Mouse (Mus musculus): ENCODE results near the gene Rpl15.
A peak's percentile ranks its signal among the peaks of the same experiment; 100 is the strongest.

The Rpl15 gene

DNA sequence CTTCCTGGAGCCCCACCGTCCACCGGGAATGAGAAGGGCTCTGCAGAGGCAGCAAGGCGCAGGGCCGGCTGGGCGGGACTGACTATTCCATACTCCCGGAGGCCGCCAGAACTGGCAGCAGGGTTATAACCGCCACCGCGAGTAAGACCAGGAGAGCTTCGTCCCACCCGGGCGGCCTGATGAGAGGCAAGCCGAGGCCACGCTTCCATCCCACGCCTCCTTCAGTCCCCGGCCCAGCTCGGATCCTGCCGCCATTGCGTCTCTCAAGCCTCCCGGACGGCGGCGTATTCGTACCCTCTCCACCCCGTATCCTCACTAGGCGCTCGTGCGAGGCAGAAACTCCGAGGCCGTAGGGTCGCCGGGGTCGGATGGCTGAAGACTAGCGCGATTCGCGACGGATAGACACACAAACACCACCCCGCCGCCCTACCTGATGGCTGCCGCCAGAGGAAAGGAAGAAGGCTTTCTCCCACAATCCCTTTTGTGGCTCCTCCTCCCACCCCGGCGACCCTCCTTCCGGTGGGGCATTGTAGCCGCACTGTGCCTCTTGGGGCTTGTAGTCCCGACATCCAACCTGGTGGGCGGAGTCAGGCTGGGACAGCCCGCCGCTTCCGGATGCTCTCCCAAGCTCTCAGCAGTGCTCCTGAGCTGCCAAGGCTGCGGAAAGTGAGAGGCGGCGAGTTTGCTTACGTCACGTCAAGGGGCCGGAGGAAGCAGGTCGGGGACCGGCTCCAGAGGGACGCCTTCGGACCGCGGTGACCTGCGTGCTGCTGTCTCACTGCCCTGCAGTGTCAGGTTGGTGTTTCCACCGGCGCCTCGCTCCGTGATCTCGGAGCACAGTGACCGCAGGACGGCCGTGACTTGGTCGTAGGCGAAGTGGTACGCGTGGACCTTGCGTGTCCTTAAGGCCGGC lies at the start of gene Rpl15, which contains the start of gene Nkiras1:
Rpl15 (minus strand) TSS at position 863 of the 913 bp plus-strand sequence.
Nkiras1 (plus strand) TSS at position 608 of the 913 bp plus-strand sequence.
- DNase-seq (ENCODE audit: low read depth, low spot score): peak; percentile 99

DNA sequence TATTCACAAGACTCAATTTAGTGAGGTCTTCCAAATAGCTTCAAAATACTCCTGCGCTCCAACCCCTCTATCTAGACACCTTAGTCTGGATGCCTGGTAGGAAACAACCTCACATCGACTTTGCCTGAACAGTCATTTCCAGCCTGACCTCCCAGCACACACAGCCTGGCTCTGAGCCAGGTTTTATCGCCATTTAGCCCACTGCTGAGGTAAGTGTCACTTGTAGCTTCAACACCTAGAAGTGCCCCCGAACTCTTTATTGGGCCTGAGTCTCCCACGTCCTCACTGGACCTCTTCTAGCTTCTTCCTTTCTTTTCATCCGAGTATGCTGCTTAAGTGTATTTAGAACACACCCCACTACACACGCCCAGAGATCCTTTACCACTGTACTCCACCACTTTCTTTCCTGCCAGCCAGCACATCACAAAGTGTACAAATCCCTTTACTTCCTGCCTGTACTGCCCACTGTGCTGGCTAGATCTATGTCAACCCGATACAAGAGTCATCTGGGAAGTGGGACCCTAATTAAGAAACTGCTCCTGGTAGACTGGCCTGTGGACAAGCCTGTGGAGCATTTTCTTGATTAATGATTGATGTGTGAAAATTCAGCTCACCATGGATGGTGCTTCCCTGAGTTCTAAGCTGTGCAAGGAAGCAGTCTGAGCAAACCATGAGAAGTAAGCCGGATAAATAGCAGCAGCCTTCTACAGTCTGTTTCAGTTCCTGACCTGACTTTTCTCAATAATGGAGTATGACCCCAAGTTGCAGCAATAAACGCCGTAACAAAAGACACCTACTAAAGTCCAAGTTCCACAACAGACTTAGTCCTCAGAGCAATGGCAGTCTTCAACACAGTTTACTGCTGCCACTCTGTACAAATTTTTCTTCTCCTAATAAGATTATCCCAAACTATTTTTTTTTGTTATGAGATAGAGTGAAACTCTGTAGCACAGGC lies 46.5 kb upstream of the Rpl15 start:
- no peak for DNase-seq (ENCODE audit: low read depth, low spot score)

DNA sequence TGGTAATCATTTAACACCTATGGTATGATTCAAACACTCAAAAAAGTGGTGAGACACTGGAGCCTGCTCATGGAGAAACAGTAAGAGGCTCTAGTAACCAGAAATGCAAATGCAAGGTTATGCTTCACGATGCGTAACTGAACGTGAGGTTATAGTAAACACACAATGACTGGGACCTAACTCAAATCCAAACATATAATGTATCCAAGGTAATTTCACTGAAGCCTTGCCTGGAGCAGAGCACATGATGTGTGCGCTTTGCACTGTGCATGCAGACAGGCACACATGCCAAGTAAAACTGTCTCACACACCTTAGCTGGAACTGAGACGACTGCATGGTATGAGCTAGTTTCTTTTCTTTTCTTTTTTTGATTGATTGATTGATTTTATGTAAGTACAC lies 33.0 kb upstream of the Rpl15 start:
- no peak for DNase-seq (ENCODE audit: low read depth, low spot score)

DNA sequence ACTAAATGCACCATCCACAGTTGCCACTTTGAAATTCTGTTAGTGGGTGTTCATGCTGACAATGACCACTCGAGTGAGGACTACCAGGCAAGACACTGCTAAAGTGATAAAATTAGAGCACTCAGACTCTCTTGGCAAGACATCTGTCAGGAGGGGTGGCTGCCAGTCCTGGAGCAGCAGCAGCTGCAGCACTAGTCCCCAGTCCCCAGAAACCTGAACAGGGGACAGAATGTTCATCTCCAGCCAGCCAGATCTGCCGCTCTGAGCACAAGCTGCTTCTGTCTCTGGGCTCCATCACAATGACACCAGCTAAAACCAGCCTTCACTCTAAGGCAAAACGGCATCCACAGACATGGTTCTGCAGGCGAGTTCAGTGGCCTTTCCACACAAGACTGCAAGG lies 32.1 kb upstream of the Rpl15 start:
- no peak for DNase-seq (ENCODE audit: low read depth, low spot score)

DNA sequence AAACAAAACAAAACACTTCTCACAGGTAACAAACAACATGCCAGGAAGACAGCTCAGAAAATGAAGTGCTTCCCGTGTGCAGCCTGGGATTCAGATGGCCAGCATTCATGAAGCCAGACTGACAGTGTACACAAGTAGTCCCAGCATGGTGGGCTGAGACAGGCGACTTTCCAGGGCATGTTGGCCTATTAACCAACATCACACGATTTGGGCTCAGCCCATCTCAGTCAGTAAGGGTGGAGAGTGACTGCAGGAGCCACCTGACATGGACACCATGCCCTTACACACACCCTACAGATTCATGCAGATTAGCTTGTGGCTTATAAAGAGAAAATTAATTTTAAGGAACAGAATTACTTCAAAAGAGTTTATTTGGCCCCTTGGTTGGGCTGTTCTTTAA lies 31.6 kb upstream of the Rpl15 start:
- no peak for DNase-seq (ENCODE audit: low read depth, low spot score)

DNA sequence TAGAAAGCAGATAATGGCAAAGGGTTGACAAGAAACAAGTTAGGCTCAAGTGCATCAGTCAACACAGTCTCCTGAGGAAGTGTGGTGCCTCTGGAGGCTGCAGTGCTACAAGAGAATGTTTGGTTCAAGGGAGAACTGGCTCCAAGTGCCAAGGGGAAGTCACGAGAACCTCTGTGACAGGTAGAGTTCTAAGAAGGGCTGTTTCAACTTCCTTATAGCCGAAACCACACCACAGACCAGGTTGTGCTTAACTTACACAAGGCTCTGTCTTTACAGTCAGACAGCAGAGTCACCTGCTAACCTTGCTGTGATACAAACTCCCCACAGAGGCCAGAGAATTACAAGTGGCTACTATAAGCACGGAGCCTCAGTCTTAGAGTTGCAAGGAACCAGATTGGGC lies 30.4 kb upstream of the Rpl15 start:
- no peak for DNase-seq (ENCODE audit: low read depth, low spot score)

DNA sequence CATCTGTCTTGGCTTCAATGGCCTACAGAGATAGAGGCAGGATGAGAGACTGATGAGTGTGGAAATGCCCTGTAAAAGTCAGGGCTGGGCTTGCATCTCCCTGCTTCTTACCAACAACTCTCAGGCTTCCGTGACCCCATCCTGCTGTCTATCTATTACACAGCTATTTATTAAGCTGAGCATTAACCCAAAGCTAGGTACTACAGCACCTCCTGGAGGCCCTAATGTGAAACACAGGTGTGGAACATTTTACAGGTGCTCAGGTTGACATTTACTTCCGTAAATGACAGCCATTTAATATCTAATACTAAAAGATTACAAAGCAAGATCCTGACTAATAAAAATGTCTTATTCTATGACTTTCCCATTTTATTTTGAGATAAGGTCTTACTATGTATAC lies 29.5 kb upstream of the Rpl15 start:
- DNase-seq (ENCODE audit: low read depth, low spot score): peak; percentile 32

DNA sequence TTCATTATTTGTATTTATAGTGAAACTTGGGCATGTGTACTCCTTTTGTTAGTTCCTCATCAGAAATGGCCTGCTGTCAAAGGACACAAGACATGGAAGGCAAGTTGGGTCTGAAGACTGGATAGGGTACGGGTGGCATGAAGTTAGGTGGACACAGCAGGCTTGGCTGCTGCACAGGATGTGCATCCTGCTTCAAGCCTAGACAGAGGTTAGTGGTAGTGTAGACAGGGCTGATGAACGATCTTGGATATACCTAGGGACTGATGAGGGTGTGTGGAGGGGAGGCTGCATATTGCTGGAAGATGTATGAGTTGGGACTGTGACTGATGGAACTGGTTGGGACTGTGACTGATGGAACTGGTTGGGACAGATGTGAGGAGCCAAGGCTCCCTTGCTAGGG lies 27.7 kb upstream of the Rpl15 start:
- DNase-seq (ENCODE audit: low read depth, low spot score): no peak

DNA sequence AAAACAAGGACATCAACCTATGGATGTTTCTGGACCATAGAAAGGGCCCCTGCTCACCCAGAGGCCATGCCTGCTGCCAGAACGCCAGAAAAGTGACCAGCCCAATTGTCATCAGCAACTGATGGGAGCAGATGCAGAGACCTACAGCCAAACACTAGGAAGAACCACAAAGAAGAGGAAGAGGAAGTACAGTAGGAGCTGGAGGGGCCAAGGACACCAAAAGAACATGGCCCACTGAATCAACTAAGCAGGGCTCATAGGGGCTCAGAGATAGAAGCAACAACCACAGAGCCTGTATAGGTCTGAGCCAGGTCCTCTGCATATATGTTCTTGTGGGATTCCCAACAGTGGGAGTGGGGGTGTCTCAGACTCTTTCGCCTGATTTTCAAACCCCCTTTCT lies 26.2 kb upstream of the Rpl15 start:
- DNase-seq (ENCODE audit: low read depth, low spot score): no peak

DNA sequence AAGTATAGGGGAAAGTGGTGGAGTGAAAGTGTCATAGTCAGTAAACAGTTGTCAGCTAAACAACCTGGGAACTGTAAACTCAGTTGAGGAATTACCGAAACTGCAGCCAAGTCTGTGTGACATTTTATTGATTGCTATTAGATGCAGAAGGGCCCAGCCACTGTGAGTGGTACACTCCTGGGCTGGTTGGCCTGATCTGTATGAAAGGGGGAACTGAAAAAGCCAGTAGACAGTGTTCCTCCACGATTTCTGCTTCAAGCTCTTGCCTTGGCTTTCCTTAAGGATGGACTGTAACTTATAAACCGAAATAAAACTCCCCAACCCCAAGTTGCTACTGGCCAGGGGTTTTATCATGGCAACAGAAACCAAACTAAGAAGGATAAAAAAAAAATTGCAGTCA lies 21.4 kb upstream of the Rpl15 start:
- no peak for DNase-seq (ENCODE audit: low read depth, low spot score)

DNA sequence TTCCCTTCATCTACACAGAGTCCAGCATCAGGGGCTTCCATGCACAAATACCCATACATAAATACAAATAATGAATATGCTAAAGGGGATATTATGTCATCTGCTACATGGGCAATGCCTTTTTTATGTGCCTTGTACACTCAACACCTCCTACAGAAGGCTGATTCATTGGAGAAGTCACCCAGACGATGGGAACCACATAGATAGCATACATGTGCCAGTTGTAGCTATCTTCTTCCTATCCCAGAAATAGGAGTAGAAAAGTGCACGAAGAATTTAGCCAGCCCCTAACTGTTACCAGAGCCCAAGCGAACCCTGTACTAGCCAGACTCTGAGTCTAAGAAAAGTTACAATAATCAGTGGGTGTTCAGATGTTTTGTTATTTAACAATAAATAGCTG lies 20.9 kb upstream of the Rpl15 start:
- no peak for DNase-seq (ENCODE audit: low read depth, low spot score)

DNA sequence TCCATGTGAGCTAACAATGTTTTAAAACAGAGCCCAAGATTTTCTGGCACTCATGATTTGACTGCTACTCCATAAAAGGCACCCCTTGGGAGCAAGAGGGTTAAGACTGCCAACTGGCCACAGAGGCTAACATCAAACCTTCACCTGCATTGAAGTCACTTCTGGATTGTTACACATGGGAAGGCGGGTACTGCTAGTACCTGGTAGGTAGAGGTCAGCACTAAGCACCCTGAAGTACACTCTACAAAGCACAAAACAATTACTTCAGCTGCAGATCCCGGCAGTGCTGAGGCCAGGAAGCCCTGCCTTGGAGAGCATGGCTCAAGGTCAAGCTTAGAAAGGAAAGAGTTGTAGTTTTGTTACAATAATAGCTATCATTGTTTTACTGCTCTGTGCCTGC lies 16.2 kb upstream of the Rpl15 start:
- DNase-seq (ENCODE audit: low read depth, low spot score): no peak

DNA sequence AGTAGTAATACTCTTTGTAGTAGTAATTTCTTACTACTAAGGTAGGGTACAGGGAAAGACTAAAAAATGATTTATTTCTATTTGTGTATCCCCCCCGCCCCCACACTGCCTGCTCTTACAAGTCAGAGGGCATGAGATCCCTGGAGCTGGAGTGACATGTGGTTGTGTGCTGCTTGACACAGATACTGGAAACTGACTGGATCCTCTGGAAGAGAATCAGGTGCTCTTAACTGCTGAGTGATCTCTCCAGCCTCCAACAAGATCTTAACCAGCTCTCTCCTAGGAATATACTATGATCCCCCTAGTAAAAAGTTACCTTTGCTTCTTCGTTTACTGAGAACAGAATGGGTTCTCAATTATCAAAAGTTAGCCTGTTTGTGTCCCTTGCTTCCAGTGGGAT lies 15.2 kb upstream of the Rpl15 start:
- no peak for DNase-seq (ENCODE audit: low read depth, low spot score)

DNA sequence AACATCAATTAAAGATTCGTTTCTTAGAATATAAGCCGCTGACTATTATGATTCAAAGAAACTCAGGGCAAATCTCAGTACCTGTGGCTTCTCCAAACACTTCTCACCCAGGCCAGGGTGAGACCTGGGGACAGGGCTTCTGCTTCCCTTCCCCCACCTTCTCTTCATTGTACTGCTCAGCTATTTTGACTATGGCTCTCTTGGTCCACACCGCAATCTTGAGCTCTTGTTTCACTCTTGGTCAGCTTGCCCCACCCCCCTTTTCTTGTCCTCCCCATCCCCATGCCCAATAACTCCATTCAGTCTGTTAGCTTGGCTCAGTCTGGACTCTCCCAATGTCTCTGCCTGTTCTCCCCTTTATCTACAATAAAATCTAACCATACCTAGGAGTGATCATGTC lies 14.3 kb upstream of the Rpl15 start:
- no peak for DNase-seq (ENCODE audit: low read depth, low spot score)

DNA sequence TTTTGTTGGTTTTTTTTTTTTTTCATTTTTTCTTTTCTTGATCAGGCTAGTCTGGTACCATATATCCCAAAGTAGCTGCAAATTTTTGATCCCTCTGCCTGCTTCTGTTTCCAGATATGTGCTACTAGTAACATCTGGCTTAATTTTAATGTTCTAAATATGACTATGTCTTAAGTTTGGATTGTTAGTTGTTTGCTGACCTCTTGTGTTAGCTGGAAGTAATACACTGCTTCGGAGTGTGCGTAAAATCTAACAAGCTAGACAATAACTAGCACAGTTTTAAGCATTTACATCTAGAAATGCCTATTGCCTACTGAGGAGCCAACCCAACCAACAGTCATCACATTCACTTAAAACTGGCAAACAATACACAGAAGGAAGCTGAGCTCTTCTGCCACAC lies 13.4 kb upstream of the Rpl15 start:
- DNase-seq (ENCODE audit: low read depth, low spot score): peak; percentile 20

DNA sequence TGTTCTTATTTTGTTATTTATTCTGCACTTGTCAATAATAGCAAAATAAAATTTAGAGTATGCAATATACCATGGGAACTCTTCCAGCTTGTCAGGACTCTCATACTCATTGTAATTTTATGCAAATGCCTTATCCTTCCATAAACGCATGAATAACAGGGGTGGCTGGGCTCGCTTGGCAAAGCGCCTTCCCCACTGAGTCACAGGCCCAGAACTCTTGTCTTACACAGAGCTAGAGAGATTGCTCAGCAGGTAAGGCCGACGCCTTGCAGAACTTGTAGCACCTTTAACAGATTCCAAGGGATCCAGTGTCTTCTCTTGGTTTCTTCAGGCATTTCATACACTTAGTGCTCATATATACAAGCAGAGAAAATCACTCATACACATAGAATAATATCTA lies 9.2 kb upstream of the Rpl15 start:
- no peak for DNase-seq (ENCODE audit: low read depth, low spot score)

DNA sequence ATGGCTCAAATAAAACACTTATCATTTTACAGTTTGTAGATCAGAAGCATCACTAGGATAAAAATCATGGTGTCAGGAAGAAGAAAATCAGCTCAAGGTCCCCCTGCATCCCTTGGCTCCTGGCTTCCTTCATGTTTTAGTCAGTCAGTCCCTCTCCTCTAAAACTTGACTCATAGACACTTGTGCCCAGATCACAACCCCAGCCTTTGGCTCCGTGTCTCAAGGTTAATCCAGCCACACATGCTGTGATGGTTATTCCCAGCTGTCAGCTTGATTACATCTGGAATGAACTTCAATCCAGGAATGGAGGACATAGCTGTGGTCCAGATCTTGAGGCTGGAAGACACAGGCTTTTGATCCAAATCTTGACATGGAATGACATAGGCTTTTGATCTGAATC lies 3.3 kb upstream of the Rpl15 start:
- DNase-seq (ENCODE audit: low read depth, low spot score): no peak

DNA sequence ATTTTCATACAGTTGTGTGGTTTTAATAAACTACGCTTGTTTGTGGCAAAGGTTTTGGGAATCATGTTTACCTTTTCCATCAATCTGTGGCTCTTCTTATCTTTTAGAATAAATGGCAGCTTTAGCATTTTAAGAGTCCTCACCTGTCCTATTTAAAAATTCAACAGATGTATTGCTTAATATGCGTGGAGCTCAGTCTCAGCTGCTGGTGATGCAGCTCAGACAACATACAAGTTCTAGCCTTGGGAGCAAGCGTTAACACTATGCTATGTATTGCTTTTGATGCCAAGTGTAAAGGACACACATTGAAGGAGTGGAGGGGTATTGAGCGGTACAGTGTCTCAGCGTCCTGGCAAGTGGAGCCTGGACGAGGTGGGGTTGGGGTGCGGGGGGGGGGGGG lies 475 bp upstream of the Rpl15 start:
- DNase-seq (ENCODE audit: low read depth, low spot score): no peak

DNA sequence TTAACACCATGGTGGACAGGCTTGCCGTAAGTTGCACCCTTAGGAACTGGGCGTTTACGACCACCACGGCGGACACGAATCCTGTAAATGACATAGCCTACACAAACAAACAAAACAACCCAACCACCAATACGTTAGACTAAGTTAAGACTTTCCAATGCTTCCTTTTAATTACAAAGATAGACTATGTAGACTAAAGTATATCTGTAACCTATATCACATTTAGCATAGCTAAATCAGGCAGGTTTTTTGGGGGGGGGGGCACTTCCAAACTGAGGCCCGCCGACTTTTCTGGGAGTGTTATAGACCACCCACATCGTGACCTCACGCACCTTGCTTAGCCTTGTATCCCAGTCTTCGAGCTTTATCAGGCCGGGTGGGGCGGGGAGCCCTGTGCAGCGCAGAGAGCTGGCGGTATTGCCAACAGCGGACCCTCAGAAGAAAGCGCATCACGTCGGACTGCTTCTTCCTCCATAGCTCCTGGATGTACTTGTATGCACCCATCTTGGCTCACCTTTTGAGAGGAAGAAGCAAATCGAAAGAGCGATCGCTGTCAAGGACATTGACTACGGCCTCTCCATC lies 1.2 kb downstream of the Rpl15 start:
- peak; percentile 59 for DNase-seq (ENCODE audit: low read depth, low spot score)

DNA sequence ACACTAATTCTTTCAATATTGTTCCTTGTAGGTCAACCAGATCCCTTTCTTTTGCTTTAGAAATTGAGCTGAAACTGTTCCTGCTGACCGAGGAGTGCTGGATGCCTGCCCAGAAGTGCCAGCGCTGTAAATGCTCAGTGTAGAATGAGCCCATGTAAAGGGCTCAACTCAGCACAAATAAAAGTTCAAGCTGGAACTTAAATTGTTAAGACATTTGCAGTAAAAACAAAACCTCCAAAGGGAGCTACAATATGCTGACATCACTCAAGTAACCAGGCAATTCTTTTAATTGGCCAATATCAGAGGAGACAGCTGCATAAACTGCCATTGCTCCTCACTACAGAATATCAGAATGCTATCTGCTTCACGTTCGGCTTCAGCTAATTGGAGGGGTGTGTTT lies 7.8 kb downstream of the Rpl15 start:
- DNase-seq (ENCODE audit: low read depth, low spot score): no peak

DNA sequence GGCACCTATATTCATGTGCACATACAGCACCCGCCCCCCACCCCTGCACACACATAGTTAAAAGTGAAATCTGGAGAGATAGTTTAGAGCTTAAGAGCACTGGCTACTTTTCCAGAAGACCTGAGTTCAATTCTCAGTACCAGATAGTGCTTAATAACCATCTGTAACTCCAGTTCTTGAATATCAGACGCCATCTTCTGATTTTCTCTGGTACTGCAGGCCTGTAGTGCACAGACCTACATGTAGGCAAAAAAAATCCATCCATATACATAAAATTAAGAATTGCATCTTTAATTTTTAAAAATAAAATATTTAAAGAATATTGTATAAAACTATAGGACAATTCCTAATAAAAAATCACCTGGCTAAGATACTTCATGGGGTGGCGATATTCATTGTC lies 10.0 kb downstream of the Rpl15 start:
- DNase-seq (ENCODE audit: low read depth, low spot score): peak; percentile 52

DNA sequence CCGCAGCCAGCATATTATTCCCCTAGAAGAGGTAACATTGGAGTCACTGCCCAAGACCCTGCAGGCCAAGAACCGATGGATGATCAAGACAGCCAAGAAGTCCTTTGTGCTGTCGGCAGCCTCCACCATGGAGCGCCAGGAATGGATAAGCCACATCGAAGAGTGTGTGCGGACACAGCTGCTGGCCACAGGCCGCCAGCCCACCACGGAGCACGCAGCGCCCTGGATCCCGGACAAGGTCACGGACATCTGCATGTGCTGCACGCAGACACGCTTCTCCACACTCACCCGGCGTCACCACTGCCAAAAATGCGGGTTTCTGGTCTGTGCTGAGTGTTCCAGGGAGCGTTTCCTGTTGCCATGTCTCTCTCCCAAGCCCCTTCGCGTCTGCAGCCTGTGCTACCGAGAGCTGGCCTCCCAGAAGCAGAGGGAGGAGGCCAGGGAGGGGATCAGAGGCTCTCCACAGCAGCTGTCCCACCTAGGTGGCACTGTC lies 28.5 kb downstream of the Rpl15 start:
- peak; percentile 24 for DNase-seq (ENCODE audit: low read depth, low spot score)
